Mouse (Mus musculus) testis, adult 2 months (tissue): ENCODE measurements at regions not wholly inside any gene's neighbourhood (a gene's known extent, or its start where the extent isn't known, plus 50 kb on each side); places are given as distances from the start of the nearest gene placed in this dataset.
"Not testable (repeated sequence)": the region's sequence is repeated elsewhere in the genome, so short reads cannot be mapped to it uniquely, and the experiment has no call there.

Source experiments
- H3K27ac ChIP-seq: fragments of 200-500 bp; 2 replicates; pipeline ENCODE4 v1.5.1; 2012; ENCODE audit warnings: low read depth, low read length; ENCODE audit not compliant: control insufficient read depth, insufficient read depth
- H3K27me3 ChIP-seq: fragments of 200-500 bp; 2 replicates; pipeline ENCODE4 v1.6.1; 2012; ENCODE audit warnings: mild to moderate bottlenecking, low read length, moderate library complexity; ENCODE audit not compliant: control insufficient read depth, insufficient read depth
- H3K36me3 ChIP-seq: fragments of 200-500 bp; 2 replicates; pipeline ENCODE4 v1.6.1; 2012; ENCODE audit warnings: mild to moderate bottlenecking, low read length; ENCODE audit not compliant: control insufficient read depth, insufficient read depth
- H3K4me1 ChIP-seq: fragments of 200-500 bp; 2 replicates; pipeline ENCODE4 v1.6.1; 2012; ENCODE audit warnings: low read length; ENCODE audit not compliant: control insufficient read depth, insufficient read depth
- H3K4me3 ChIP-seq: fragments of 200-500 bp; 2 replicates; pipeline ENCODE4 v1.5.1; 2012; ENCODE audit warnings: low read depth, mild to moderate bottlenecking, low read length, moderate library complexity, mixed read lengths; ENCODE audit not compliant: control insufficient read depth
- CTCF ChIP-seq: fragments of 200-500 bp; IDR thresholded peaks from 2 replicates; pipeline ENCODE4 v1.5.1; 2012; ENCODE audit warnings: low read depth, mild to moderate bottlenecking, inconsistent platforms, low read length, moderate library complexity; ENCODE audit not compliant: control insufficient read depth, insufficient read depth, insufficient replicate concordance
- POLR2A ChIP-seq: fragments of 200-500 bp; IDR thresholded peaks from 2 replicates; pipeline ENCODE4 v1.6.1; 2012; ENCODE audit warnings: low read depth, mild to moderate bottlenecking, inconsistent platforms, low read length, moderate library complexity; ENCODE audit not compliant: control insufficient read depth

GRCm38 (mm10) chr4:55645432-55645831 is 113.2 kb upstream of the Klf4 start:
- Histone ChIP-seq H3K27me3 (no peaks in the 10 kb centered on the region), H3K27ac (no peak overlapping the region), H3K4me3 (no peak overlapping the region), H3K36me3 (no peaks in the 10 kb centered on the region), H3K4me1 (no peaks in the 10 kb centered on the region)
- TF ChIP-seq POLR2A = no peak
- no peak for TF ChIP-seq CTCF

- H3K27me3 ChIP-seq = no peaks in the 10 kb centered on the region
- no peak for TF ChIP-seq POLR2A
- TF ChIP-seq CTCF = no peak
Measured at GRCm38 (mm10) chr4:55644895-55645294, 112.6 kb upstream of the Klf4 start.

GRCm38 (mm10) chr4:55634946-55635511 is 102.8 kb upstream of the Klf4 start:
- Histone ChIP-seq H3K27ac (no peak overlapping the region), H3K27me3 (no peaks in the 10 kb centered on the region), H3K4me1 (no peaks in the 10 kb centered on the region), H3K36me3 (no peaks in the 10 kb centered on the region), H3K4me3 (no peak overlapping the region)
- TF ChIP-seq CTCF (no peak), POLR2A (no peak)

More at GRCm38 (mm10) chr4:55644895-55645294, 112.6 kb upstream of the Klf4 start:
- H3K36me3 ChIP-seq = no peaks in the 10 kb centered on the region
- no peak overlapping the region for H3K4me3 ChIP-seq
- no peak overlapping the region for H3K27ac ChIP-seq
- H3K4me1 ChIP-seq = no peaks in the 10 kb centered on the region

DNA sequence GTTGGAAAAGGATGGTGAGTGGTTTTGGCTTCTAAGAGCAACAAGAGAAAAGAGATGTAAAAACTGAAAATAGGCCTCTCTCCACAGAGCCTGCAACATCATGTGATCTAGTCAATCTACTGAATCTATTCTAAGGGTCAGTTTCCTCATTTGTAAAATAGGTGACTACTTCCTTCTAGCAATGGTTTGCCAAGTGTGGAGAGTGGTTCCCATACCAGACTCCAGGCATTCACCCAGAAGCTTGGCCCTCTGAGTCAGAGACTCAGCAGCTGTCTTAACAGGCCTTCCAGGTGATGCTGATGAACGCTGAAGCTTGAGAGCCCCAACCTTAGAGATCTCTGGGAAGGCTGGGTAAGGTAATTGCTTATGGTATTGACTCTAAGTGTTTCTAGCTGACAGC is 98.9 kb upstream of the Klf4 start:
- H3K4me1 ChIP-seq = no peaks in the 10 kb centered on the region
- no peaks in the 10 kb centered on the region for H3K27me3 ChIP-seq
- TF ChIP-seq POLR2A = no peak
- TF ChIP-seq CTCF = no peak
- H3K36me3 ChIP-seq = no peaks in the 10 kb centered on the region
- no peak overlapping the region for H3K4me3 ChIP-seq
- H3K27ac ChIP-seq = no peak overlapping the region

GRCm38 (mm10) chr4:55630215-55630614 is 97.9 kb upstream of the Klf4 start:
- not testable (repeated sequence) for H3K4me3 ChIP-seq, H3K27me3 ChIP-seq, H3K4me1 ChIP-seq, H3K36me3 ChIP-seq, H3K27ac ChIP-seq

DNA sequence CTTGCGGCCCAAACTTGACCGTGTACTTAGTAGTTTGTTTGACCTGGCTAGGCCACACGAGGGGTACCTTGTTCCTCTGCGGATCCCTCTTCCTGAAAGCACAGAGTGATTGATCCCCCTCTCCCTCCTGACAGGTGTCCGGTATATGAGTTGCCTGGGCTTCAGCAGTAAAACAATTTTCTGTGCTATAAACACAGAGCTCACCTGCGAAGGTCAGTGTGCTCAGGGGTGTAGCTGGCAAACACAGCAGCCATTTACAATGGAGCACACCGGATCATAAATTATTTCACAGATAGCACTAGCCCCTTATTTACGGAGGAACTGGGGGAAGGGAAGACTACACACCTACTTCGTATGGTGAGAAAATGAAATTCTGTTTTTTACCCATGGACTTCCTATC is 92.5 kb upstream of the Klf4 start:
- Histone ChIP-seq H3K27me3 (no peaks in the 10 kb centered on the region), H3K4me1 (no peaks in the 10 kb centered on the region), H3K36me3 (no peaks in the 10 kb centered on the region), H3K4me3 (no peak overlapping the region), H3K27ac (no peak overlapping the region)
- no peak for TF ChIP-seq POLR2A
- no peak for TF ChIP-seq CTCF

GRCm38 (mm10) chr4:55623151-55623760 is 91.0 kb upstream of the Klf4 start:
- Histone ChIP-seq H3K27me3 (no peaks in the 10 kb centered on the region), H3K4me1 (no peaks in the 10 kb centered on the region), H3K27ac (no peak overlapping the region), H3K36me3 (no peaks in the 10 kb centered on the region), H3K4me3 (no peak overlapping the region)
- TF ChIP-seq CTCF (no peak), POLR2A (no peak)

- H3K27ac ChIP-seq = no peak overlapping the region
- TF ChIP-seq CTCF = no peak
Measured at GRCm38 (mm10) chr4:55622651-55623050, 90.4 kb upstream of the Klf4 start.

More at GRCm38 (mm10) chr4:55622651-55623050, 90.4 kb upstream of the Klf4 start:
- H3K27me3 ChIP-seq = no peaks in the 10 kb centered on the region
- H3K4me3 ChIP-seq = no peak overlapping the region
- no peaks in the 10 kb centered on the region for H3K4me1 ChIP-seq
- H3K36me3 ChIP-seq = no peaks in the 10 kb centered on the region
